Mouse (Mus musculus) myocyte (in vitro differentiated cells): ENCODE data around the gene Olfr690. TPM values are rescaled to one million over a fixed set of nuclear protein-coding genes. Genes with fewer than 3 reads are reported as not detected.
"Not testable (repeated sequence)": the region's sequence is repeated elsewhere in the genome, so short reads cannot be mapped to it uniquely, and the experiment has no call there.

Experiments
- H3K27me3 ChIP-seq: one replicate; pipeline ENCODE4 v1.6.1; 2011; ENCODE audit not compliant: control insufficient read depth, insufficient read depth, insufficient read length
- H3K36me3 ChIP-seq: one replicate; pipeline ENCODE4 v1.6.1; 2011; ENCODE audit not compliant: control insufficient read depth, insufficient read depth
- H3K4me2 ChIP-seq: one replicate; pipeline ENCODE4 v1.6.1; 2011; ENCODE audit warnings: low read depth, control low read depth
- H3K4me3 ChIP-seq: one replicate; pipeline ENCODE4 v1.5.1; 2011; ENCODE audit warnings: mild to moderate bottlenecking, control low read depth, moderate library complexity
- H3K79me2 ChIP-seq: one replicate; pipeline ENCODE4 v1.6.1; 2011; ENCODE audit not compliant: control insufficient read depth, insufficient read depth
- H3ac ChIP-seq: one replicate; pipeline ENCODE4 v1.6.1; 2011; ENCODE audit not compliant: control insufficient read depth, insufficient read length
- CEBPB ChIP-seq: IDR thresholded peaks from 2 replicates; pipeline ENCODE4 v1.6.1; 2011; ENCODE audit warnings: mild to moderate bottlenecking, moderate library complexity; ENCODE audit not compliant: poor library complexity, insufficient read depth, severe bottlenecking
- E2F4 ChIP-seq: IDR thresholded peaks from one replicate; pipeline ENCODE4 v1.6.1; 2011; ENCODE audit warnings: mild to moderate bottlenecking, control low read depth, moderate library complexity; ENCODE audit not compliant: insufficient read depth
- MAX ChIP-seq: IDR thresholded peaks from one replicate; pipeline ENCODE4 v1.6.1; 2011; ENCODE audit warnings: low read depth, mild to moderate bottlenecking, control low read depth
- MYOD1 ChIP-seq, 3 experiments: IDR thresholded peaks; one replicate each; pipeline ENCODE4 v1.6.1; 2011; ENCODE audit warnings: control low read depth in 2 of 3, low read depth in 2 of 3, mild to moderate bottlenecking in 2 of 3, moderate library complexity in 1 of 3; ENCODE audit not compliant: insufficient read length in 2 of 3, control insufficient read depth in 1 of 3
- MYOG ChIP-seq, 3 experiments: IDR thresholded peaks; one replicate each; pipeline ENCODE4 v1.6.1; 2011; ENCODE audit warnings: control low read depth in 2 of 3, low read depth in 2 of 3, mild to moderate bottlenecking in 2 of 3; ENCODE audit not compliant: insufficient read length in 2 of 3, control insufficient read depth in 1 of 3, insufficient read depth in 1 of 3
- POLR2A ChIP-seq: IDR thresholded peaks from one replicate; pipeline ENCODE4 v1.6.1; 2011; ENCODE audit warnings: low read depth, mild to moderate bottlenecking, control low read depth, moderate library complexity; ENCODE audit not compliant: insufficient read length
- POLR2AphosphoS2 ChIP-seq: IDR thresholded peaks from one replicate; pipeline ENCODE4 v1.6.1; 2011; ENCODE audit warnings: low read depth, control low read depth; ENCODE audit not compliant: insufficient read length
- REST ChIP-seq: IDR thresholded peaks from one replicate; pipeline ENCODE4 v1.6.1; 2011; ENCODE audit warnings: mild to moderate bottlenecking, control low read depth, moderate library complexity; ENCODE audit not compliant: insufficient read depth, insufficient read length
- SRF ChIP-seq: IDR thresholded peaks from one replicate; pipeline ENCODE4 v1.6.1; 2011; ENCODE audit warnings: low read depth; ENCODE audit not compliant: control insufficient read depth, insufficient read length
- TCF12 ChIP-seq: IDR thresholded peaks from one replicate; pipeline ENCODE4 v1.6.1; 2011; ENCODE audit warnings: mild to moderate bottlenecking, control low read depth; ENCODE audit not compliant: poor library complexity, insufficient read depth, severe bottlenecking
- TCF3 ChIP-seq: IDR thresholded peaks from one replicate; pipeline ENCODE4 v1.6.1; 2011; ENCODE audit warnings: low read depth, control low read depth; ENCODE audit not compliant: insufficient read length
- USF1 ChIP-seq: IDR thresholded peaks from one replicate; pipeline ENCODE4 v1.6.1; 2011; ENCODE audit warnings: low read depth, mild to moderate bottlenecking, control low read depth, moderate library complexity
- polyA plus RNA-seq: library from polyadenylated mRNA; unstranded; fragments of >200 nt; fragmentation: generic; extraction: Trizol; gene quantifications from one replicate; pipeline ENCODE4 v1.2.1, GENCODE M21; 2012; ENCODE audit warnings: missing spikeins

Gene Olfr690
- polyA plus RNA-seq, 1 experiment: not detected

DNA sequence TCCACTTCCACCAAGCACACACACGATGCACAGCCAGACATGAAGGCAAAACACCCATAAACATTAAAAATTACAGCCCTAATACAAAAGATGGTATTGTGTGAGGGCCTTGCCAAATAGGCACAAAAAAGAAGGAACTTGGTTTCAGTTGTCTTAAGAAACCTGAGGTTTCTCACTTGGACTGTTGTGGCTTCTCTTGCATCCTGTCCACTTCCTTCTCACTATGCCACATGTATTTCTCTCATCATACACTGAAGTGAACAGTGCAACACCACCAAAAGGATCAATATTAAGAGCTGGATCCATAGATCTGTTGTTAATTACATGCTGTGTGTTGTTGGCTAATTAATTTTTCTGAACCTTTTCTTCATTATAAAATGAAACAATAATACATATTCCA lies 39.0 kb upstream of the Olfr690 start:
- peaks cover 21% of the 10 kb centered on the region for H3K36me3 ChIP-seq
- H3K79me2 ChIP-seq: no peaks in the 10 kb centered on the region
- H3ac ChIP-seq: no peak overlapping the region
- H3K27me3 ChIP-seq: no peaks in the 10 kb centered on the region
- no peak overlapping the region for H3K4me2 ChIP-seq
- TF ChIP-seq SRF (no peak), USF1 (no peak), POLR2AphosphoS2 (no peak), MAX (no peak), CEBPB (no peak)
- no peak overlapping the region for H3K4me3 ChIP-seq

- H3K27me3 ChIP-seq: no peaks in the 10 kb centered on the region
- peaks cover 5% of the 10 kb centered on the region for H3K36me3 ChIP-seq
- H3K4me3 ChIP-seq: no peak overlapping the region
- no peaks in the 10 kb centered on the region for H3K79me2 ChIP-seq
- H3ac ChIP-seq: no peak overlapping the region
- TF ChIP-seq MAX (no peak), MYOG (IDR thresholded peaks at IDR 0.05; ENCODE audit: control insufficient read depth in 1 of 3, insufficient read depth in 1 of 3, insufficient read length in 2 of 3, low read depth in 2 of 3) (no peak), POLR2A (no peak), E2F4 (no peak), REST (no peak), USF1 (no peak), TCF3 (no peak), SRF (no peak), CEBPB (no peak), TCF12 (no peak), POLR2AphosphoS2 (no peak), MYOD1 (IDR thresholded peaks at IDR 0.05; ENCODE audit: control insufficient read depth in 1 of 3, insufficient read length in 2 of 3, low read depth in 2 of 3) (no peak)
- no peak overlapping the region for H3K4me2 ChIP-seq
Observed at GRCm38 (mm10) chr7:105368521-105368920, 34.6 kb upstream of the Olfr690 start.

DNA sequence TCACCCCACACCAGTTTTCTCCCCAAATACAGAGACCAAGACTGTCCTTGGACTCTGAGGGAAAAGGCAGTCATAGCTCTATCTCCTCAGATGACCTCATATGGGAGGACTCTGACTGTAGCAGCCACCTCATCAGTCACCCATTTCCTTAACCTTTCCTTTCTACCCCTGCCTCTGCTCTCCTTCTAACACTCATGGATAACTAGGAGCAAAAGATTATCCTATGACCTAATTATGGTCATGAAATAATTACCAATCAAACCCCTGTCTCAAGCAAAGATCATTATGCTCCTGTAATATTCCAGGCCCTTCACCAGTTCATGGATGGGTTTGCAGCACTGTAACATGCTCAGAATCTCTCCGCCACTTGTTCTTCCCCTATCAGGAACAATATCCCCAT lies 34.0 kb upstream of the Olfr690 start, which contains the start of gene Olfr692:
Gene Olfr692, plus strand, starts transcription at position 301 of the 400 bp plus-strand sequence.
- TF ChIP-seq TCF3 (no peak), USF1 (no peak), POLR2A (no peak), MYOG (IDR thresholded peaks at IDR 0.05; ENCODE audit: control insufficient read depth in 1 of 3, insufficient read depth in 1 of 3, insufficient read length in 2 of 3, low read depth in 2 of 3) (no peak), E2F4 (no peak), SRF (no peak), POLR2AphosphoS2 (no peak)
- H3K4me3 ChIP-seq: no peak within 1 kb of the TSS
- H3K4me2 ChIP-seq: no peak within 1 kb of the TSS
- no peaks in the 10 kb centered on the region for H3K27me3 ChIP-seq
- no peak within 1 kb of the TSS for H3ac ChIP-seq
- no peaks in the 10 kb centered on the region for H3K79me2 ChIP-seq
- H3K36me3 ChIP-seq: peaks cover 3% of the 10 kb centered on the region

DNA sequence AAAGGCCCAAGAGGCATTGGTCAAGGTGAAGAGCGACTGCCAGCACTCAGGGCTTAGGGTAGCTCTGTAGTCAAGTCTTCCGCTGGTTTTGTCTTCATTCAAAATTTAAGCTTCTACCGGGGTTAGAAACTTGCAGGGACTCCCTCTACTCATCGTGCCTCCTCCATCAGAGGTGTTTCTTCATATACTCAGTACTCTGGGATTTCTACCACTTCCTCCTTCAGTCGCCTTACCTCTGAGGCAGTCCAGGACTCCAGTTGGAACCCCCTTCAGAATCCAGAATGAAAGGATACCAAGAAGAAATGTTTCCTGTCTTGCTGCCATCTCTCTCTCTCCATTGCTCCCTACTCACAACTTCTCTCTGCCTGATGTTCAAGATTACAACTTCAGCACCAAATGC lies 33.4 kb upstream of the Olfr690 start:
- Histone ChIP-seq H3K79me2 (no peaks in the 10 kb centered on the region), H3K36me3 (no peaks in the 10 kb centered on the region), H3K27me3 (no peaks in the 10 kb centered on the region), H3K4me2 (no peak overlapping the region), H3K4me3 (no peak overlapping the region), H3ac (no peak overlapping the region)
- TF ChIP-seq MYOG (IDR thresholded peaks at IDR 0.05; ENCODE audit: control insufficient read depth in 1 of 3, insufficient read depth in 1 of 3, insufficient read length in 2 of 3, low read depth in 2 of 3): no peak
- TF ChIP-seq TCF3: no peak
- TF ChIP-seq TCF12: no peak
- TF ChIP-seq POLR2AphosphoS2: no peak
- no peak for TF ChIP-seq POLR2A

DNA sequence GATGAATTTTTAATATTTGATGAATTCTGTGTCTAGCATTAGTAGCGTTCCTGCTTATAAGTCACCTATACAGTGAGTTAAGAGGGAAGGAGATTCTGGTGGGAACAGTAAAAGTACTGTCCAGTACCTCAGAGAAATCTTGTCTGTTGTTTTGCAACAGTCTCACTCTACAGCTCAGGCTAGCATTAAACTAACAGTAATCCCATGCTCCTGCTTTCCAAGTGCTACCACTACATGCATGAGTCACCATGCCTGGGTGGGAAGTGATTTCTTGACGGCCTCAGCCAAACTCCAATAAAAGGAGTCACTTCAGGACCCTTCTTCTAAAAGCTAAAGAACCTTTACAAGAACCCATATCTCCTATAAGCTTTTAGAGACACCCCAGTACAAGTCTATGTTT lies 27.8 kb upstream of the Olfr690 start:
- Histone ChIP-seq H3K27me3 (no peaks in the 10 kb centered on the region), H3K79me2 (no peaks in the 10 kb centered on the region), H3K4me2 (no peak overlapping the region), H3K36me3 (no peaks in the 10 kb centered on the region), H3K4me3 (no peak overlapping the region), H3ac (no peak overlapping the region)
- TF ChIP-seq SRF (no peak), MYOD1 (IDR thresholded peaks at IDR 0.05; ENCODE audit: control insufficient read depth in 1 of 3, insufficient read length in 2 of 3, low read depth in 2 of 3) (no peak), MAX (no peak), USF1 (no peak), REST (no peak), MYOG (IDR thresholded peaks at IDR 0.05; ENCODE audit: control insufficient read depth in 1 of 3, insufficient read depth in 1 of 3, insufficient read length in 2 of 3, low read depth in 2 of 3) (no peak), TCF12 (no peak), TCF3 (no peak), POLR2AphosphoS2 (no peak), CEBPB (no peak)

DNA sequence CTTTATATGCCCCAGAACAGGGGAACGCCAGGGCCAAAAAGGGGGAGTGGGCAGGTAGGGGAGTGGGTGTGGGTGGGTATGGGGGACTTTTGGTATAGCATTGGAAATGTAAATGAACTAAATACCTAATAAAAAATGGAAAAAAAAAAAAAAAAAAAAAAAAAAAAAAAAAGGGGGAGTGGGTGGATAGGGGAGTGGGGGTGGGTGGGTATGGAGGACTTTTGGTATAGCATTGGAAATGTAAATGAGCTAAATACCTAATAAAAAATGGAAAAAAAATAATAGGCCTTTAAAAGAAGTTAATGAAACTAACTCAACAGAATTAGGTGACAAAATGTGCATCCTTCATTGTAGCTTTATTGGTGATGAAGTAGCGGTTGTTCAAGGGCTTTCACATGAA lies 22.6 kb upstream of the Olfr690 start:
- not testable (repeated sequence) for H3K36me3 ChIP-seq, H3K4me3 ChIP-seq, H3K4me2 ChIP-seq, H3ac ChIP-seq, H3K79me2 ChIP-seq, H3K27me3 ChIP-seq

DNA sequence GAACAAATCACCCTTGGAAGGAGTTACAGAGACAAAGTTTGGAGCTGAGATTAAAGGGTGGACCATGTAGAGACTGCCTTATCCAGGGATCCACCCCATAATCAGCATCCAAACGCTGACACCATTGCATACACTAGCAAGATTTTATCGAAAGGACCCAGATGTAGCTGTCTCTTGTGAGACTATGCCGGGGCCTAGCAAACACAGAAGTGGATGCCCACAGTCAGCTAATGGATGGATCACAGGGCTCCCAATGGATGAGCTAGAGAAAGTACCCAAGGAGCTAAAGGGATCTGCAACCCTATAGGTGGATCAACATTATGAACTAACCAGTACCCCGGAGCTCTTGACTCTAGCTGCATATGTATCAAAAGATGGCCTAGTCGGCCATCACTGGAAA lies 22.2 kb upstream of the Olfr690 start:
- not testable (repeated sequence) for H3ac ChIP-seq, H3K79me2 ChIP-seq, H3K36me3 ChIP-seq, H3K4me3 ChIP-seq, H3K4me2 ChIP-seq, H3K27me3 ChIP-seq
